Mouse (Mus musculus) right cerebral cortex, adult 18-20 months (tissue): ENCODE measurements around the gene Uck1.

Experiments
- DNase-seq: peaks from one replicate; pipeline ENCODE4 v3.0.0; 2022; ENCODE audit warnings: mixed read lengths

The Uck1 gene

DNA sequence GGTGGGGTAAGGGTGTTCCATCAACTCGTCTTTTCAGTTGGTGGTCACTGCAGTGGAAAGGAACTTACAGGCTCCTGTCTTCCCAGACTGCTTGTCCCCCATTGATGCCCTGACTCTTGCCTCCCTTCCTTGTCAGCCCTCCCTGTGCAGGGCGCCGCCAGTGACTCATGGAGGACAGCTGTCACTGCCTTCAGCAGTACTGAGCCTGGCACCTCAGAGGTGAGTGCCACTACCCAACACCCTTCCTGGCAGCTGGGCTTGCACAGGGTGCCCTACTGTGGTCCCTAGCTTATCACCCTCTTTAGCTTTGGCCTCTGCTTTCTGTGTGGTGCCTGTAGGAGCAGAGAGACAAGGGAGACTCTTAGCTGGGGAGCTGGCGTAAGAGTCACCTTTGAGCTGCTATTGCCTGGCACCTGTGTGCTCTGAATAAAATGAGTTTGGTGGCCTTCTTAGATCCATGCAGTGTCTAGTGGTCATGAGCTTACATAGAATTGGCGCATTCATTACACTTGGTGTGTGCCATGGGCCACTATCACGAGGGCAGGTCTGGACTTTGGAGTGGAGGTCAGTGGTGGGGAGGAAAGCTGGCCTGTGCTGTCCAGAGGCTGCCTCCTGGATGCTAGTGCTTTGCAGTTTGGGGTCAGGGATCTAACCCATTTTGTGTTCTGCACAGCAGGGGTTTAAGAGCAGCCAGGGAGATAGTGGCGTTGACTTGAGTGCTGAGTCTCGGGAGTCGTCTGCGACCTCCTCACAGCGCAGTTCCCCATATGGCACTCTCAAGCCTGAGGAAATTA, 41.2 kb downstream of the Uck1 start:
- no peak for DNase-seq

DNA sequence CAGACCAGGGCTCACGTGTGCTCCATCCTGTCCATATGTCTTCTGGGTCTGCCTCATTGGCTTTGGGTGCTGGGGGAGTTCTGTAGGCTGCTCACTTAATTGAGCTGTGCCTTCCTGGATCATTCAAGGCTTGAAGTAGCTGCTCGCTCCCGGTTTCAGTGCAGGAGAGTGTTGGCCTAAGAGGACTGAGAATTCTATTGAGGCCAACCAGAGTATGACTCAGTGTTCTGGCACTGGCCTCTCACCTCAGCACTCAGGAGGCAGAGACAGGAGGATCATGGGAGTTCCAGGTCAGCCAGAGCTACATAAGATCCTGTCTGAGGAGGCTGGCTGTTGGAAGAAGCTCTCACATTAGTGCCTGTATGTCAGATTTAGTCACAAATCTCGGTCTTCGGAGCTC, 41.8 kb downstream of the Uck1 start:
- no peak for DNase-seq

DNA sequence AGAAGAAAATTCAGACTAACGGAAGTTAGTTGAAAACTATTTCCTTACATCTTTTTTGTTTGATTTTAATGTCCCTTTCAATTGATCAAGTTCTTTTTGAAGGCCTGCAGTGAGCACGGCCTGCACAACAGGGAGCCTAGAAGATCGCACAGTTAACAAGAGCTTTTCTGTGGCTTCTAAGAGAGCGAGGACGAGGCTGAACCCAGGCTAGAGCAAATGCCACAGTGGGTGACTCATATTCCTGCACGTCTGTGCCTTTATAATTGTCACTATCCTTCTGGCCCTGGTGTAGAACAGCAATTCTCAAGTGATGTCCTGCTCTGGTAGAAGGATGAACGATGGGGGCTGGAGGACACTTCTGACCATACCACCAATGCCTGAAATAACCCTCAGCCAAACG, 42.3 kb downstream of the Uck1 start:
- DNase-seq, result no peak

DNA sequence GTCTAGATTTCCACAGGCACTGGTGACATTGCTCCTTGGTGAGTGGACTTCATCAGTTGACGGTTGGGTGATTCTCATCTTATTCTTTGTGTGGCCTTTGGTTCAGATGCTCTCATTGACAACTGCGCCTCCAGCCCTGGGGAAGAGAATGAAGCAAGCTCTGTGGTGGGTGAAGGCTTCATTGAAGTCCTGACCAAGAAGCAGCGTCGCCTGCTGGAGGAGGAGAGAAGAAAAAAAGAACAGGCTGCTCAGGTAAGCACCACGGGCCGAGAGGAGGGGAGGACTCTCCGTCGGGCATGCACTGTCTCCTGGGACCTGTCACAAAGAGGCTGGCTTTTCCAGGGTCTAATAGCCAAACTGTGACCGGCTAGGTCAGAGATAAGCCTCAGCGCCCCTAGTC, 43.5 kb downstream of the Uck1 start:
- DNase-seq, result no peak

DNA sequence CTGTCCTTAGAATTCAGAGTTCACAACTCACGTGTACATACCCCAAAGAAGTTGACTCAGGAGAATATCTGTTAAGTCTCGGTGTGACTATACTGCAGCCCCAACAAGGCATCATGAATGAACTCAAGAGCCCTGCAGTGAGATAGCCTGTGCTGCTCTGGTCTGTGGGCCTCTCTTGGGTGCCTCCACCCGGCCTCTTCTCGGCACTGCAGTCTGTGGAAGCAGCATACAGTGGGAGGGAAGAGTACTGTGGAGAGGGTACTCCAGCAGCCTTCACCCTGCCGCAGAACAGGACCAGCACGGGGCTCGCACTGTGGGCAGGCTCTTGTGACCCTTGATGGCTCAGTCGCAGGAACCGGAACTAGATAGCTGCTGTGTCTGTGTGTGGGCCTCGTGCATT, 44.4 kb downstream of the Uck1 start:
- DNase-seq, result no peak

DNA sequence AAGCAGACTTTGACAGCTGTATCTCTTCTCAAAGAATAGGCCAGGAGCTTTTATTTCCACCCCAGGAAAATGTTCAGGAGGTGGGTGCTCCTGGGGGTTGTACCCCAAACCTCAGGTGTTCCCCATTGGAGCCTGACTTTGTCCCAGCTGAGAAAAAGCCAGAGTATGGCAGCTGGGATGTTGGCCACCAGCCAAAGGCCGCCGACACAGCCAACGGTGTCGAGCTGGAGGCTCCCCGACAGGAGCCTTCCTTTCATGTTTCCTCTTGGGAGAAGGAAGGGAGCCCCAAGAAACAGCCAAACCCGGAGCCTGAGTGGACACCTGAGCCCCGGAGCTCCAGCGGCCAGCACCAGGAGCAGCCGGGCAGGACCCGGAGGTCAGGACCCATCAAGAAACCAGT, 47.0 kb downstream of the Uck1 start:
- no peak for DNase-seq

DNA sequence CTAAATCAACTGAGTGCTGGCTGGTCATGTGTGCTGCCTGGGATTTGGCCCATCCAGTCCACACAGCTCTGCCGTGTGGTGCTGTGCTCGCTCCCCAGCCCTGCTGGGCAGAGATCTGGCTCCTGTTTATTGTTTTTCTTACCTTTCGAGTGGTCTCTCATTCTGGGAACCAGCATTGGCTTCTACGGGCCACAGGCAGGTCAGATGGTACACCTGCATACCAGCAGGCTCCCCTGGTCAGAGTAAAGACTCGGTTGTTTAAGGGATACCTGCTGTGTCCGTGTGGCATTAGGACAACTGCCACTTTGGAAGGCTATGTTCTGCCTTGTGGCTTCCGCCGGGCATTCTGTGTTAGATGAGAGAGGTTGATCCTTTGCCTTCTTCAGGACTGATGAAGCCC, 48.3 kb downstream of the Uck1 start:
- no peak for DNase-seq

DNA sequence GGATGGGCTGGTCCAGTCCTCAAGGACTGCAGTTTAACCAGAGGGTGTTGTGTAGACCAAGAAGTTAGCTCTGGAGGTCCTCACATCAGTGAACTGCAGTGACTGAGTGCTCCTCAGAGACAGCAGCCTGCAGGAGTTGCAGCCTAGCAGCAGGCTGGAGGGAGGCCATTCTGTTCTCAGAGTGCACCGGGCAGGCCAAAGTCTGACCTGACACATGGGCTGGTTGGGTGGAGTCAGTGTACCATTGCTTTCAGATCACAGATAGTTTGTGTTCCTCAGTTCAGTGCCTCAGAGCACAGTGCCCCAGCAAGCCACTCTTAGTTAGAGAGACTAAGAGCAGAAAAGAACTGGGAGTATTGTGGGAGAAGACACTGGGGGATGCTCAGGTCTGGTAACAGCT, 52.3 kb downstream of the Uck1 start:
- no peak for DNase-seq
